Mouse (Mus musculus) hindbrain, embryonic 13.5 days (tissue): ENCODE data around the gene 1190007I07Rik. TPM values are rescaled to one million over a fixed set of nuclear protein-coding genes. Genes with fewer than 3 reads are reported as not detected.
"Not testable (repeated sequence)": the region's sequence is repeated elsewhere in the genome, so short reads cannot be mapped to it uniquely, and the experiment has no call there.

ENCODE experiments used
- ATAC-seq: fragments of 200-750 bp; cut with Nextera tagmentation; 2 replicates; pipeline ENCODE4 v1.8.0; 2017; ENCODE audit warnings: moderate TSS enrichment; ENCODE audit not compliant: low FRiP score
- H3K27ac ChIP-seq: fragments of 300-500 bp; sonication (generic); 2 replicates; pipeline ENCODE4 v1.5.1; 2015; ENCODE audit warnings: inconsistent platforms, mild to moderate bottlenecking, moderate library complexity
- H3K27me3 ChIP-seq: fragments of 300-500 bp; sonication (generic); 2 replicates; pipeline ENCODE4 v1.6.1; 2015; ENCODE audit warnings: mild to moderate bottlenecking, inconsistent platforms
- H3K36me3 ChIP-seq: fragments of 300-500 bp; sonication (generic); 2 replicates; pipeline ENCODE4 v1.6.1; 2015; ENCODE audit warnings: mild to moderate bottlenecking, inconsistent platforms
- H3K4me1 ChIP-seq: fragments of 300-500 bp; sonication (generic); replicated peaks from 2 replicates; pipeline ENCODE4 v1.6.1; 2015; ENCODE audit warnings: inconsistent platforms
- H3K4me2 ChIP-seq: fragments of 300-500 bp; sonication (generic); 2 replicates; pipeline ENCODE4 v1.6.1; 2015; ENCODE audit warnings: inconsistent platforms, mild to moderate bottlenecking, moderate library complexity
- H3K4me3 ChIP-seq: fragments of 300-500 bp; sonication (generic); 2 replicates; pipeline ENCODE4 v1.5.1; 2015; ENCODE audit warnings: mild to moderate bottlenecking, inconsistent platforms
- H3K9ac ChIP-seq: fragments of 300-500 bp; sonication (generic); 2 replicates; pipeline ENCODE4 v1.6.1; 2015; ENCODE audit warnings: mild to moderate bottlenecking, inconsistent platforms
- H3K9me3 ChIP-seq: fragments of 300-500 bp; sonication (generic); 2 replicates; pipeline ENCODE4 v1.6.1; 2016; ENCODE audit warnings: inconsistent platforms
- whole genome bisulfite sequencing: fragments of 180-500 bp; shearing (Covaris S2); methylation state at CpG from one replicate; pipeline ENCODE4 v1.1.7; 2015; 5-methylcytosine and 5-hydroxymethylcytosine counted together
- polyA plus RNA-seq: library from polyadenylated mRNA; unstranded; fragments of >200 nt; fragmentation: Nextera tagmentation; extraction: Ambion mirVana; gene quantifications from 2 replicates; pipeline ENCODE4 v1.2.1, GENCODE M21; 2015

The 1190007I07Rik gene
- polyA plus RNA-seq, 1 experiment from 2014 or later, result 38.2 TPM

GRCm38 (mm10) chr10:82646083-82646482 is 23.1 kb upstream of the 1190007I07Rik start:
- ATAC-seq, result no peak
- no peaks in the 10 kb centered on the region for H3K4me1 ChIP-seq
- H3K27ac ChIP-seq, result no peak overlapping the region
- no peaks in the 10 kb centered on the region for H3K9me3 ChIP-seq
- no peak overlapping the region for H3K4me2 ChIP-seq
- no peaks in the 10 kb centered on the region for H3K27me3 ChIP-seq
- peaks cover 74% of the 10 kb centered on the region for H3K36me3 ChIP-seq
- no peak overlapping the region for H3K9ac ChIP-seq
- WGBS, result 93% methylated on average over 8 of the region's 8 CpGs
- no peak overlapping the region for H3K4me3 ChIP-seq

GRCm38 (mm10) chr10:82641481-82641880 is 18.5 kb upstream of the 1190007I07Rik start:
- H3K9me3 ChIP-seq, result no peaks in the 10 kb centered on the region
- H3K9ac ChIP-seq, result no peak overlapping the region
- 94% methylated on average over 9 of the region's 9 CpGs for WGBS
- no peak overlapping the region for H3K4me2 ChIP-seq
- H3K4me1 ChIP-seq, result no peaks in the 10 kb centered on the region
- H3K4me3 ChIP-seq, result no peak overlapping the region
- ATAC-seq, result no peak
- H3K27ac ChIP-seq, result no peak overlapping the region
- no peaks in the 10 kb centered on the region for H3K27me3 ChIP-seq
- peaks cover 90% of the 10 kb centered on the region for H3K36me3 ChIP-seq

GRCm38 (mm10) chr10:82639032-82639698 is 16.1 kb upstream of the 1190007I07Rik start:
- WGBS, result 93% methylated on average over 8 of the region's 8 CpGs
- Histone ChIP-seq H3K9me3 (no peaks in the 10 kb centered on the region), H3K36me3 (peaks cover 79% of the 10 kb centered on the region), H3K27ac (no peak overlapping the region), H3K9ac (no peak overlapping the region), H3K4me3 (no peak overlapping the region), H3K27me3 (no peaks in the 10 kb centered on the region), H3K4me2 (no peak overlapping the region), H3K4me1 (no peaks in the 10 kb centered on the region)
- ATAC-seq, result no peak

GRCm38 (mm10) chr10:82636321-82636720 is 13.3 kb upstream of the 1190007I07Rik start:
- no peak overlapping the region for H3K9ac ChIP-seq
- no peaks in the 10 kb centered on the region for H3K27me3 ChIP-seq
- no peak overlapping the region for H3K4me2 ChIP-seq
- H3K36me3 ChIP-seq, result peaks cover 72% of the 10 kb centered on the region
- 97% methylated on average over 3 of the region's 3 CpGs for WGBS
- H3K4me1 ChIP-seq, result peaks cover 5% of the 10 kb centered on the region
- no peak for ATAC-seq
- H3K4me3 ChIP-seq, result no peak overlapping the region
- H3K27ac ChIP-seq, result no peak overlapping the region
- no peaks in the 10 kb centered on the region for H3K9me3 ChIP-seq

- H3K4me2 ChIP-seq, result no peak overlapping the region
- 99% methylated on average over 7 of the region's 7 CpGs for WGBS
- no peak for ATAC-seq
- H3K36me3 ChIP-seq, result peaks cover 53% of the 10 kb centered on the region
- H3K4me3 ChIP-seq, result no peak overlapping the region
- no peaks in the 10 kb centered on the region for H3K9me3 ChIP-seq
- H3K27ac ChIP-seq, result no peak overlapping the region
- H3K4me1 ChIP-seq, result peaks cover 15% of the 10 kb centered on the region
- H3K9ac ChIP-seq, result no peak overlapping the region
- no peaks in the 10 kb centered on the region for H3K27me3 ChIP-seq
Measured at GRCm38 (mm10) chr10:82634348-82634747, 11.3 kb upstream of the 1190007I07Rik start.

GRCm38 (mm10) chr10:82632496-82633280 is 9.7 kb upstream of the 1190007I07Rik start:
- Histone ChIP-seq H3K27ac (no peak overlapping the region), H3K4me2 (no peak overlapping the region), H3K36me3 (peaks cover 39% of the 10 kb centered on the region), H3K27me3 (no peaks in the 10 kb centered on the region), H3K9ac (no peak overlapping the region), H3K9me3 (no peaks in the 10 kb centered on the region), H3K4me1 (peaks cover 23% of the 10 kb centered on the region), H3K4me3 (no peak overlapping the region)
- ATAC-seq, result no peak
- WGBS, result 99% methylated on average over 12 of the region's 12 CpGs

DNA sequence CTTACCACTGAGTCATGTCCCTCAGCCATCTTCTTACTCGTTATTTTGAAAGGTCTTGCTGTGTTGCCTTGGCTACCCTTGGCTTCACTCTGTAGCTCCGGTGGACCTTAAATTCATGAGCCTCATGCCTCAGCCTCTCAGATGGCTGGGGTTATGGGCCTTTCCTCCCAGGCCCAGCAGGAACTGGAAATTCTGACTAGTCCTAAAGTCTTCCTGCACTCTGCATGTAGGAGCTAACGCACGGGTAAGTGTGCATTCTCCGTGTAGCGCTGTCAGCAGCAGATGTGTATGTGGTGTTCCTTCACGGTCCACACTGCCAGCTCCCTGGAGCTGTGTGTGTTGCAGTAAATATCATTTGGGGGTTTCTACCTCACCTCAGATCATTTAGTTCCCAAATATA is 8.1 kb upstream of the 1190007I07Rik start:
- 82% methylated on average over 7 of the region's 7 CpGs for WGBS
- no peak for ATAC-seq
- peak overlapping the region; percentile 93; the same call in 1 of the 2 replicates for H3K9ac ChIP-seq

GRCm38 (mm10) chr10:82630497-82630896 is 7.5 kb upstream of the 1190007I07Rik start:
- Histone ChIP-seq H3K4me3 (peak overlapping the region; percentile 78), H3K4me2 (peak overlapping the region; percentile 76), H3K27ac (no peak overlapping the region), H3K4me1 (peaks cover 23% of the 10 kb centered on the region), H3K9me3 (no peaks in the 10 kb centered on the region), H3K36me3 (peaks cover 28% of the 10 kb centered on the region), H3K9ac (peak overlapping the region; percentile 93), H3K27me3 (no peaks in the 10 kb centered on the region)
- ATAC-seq, result no peak
- 26% methylated on average over 7 of the region's 7 CpGs for WGBS

More for the DNA sequence above, 8.1 kb upstream of the 1190007I07Rik start:
- peak overlapping the region; percentile 78 for H3K4me3 ChIP-seq
- peaks cover 23% of the 10 kb centered on the region for H3K4me1 ChIP-seq
- H3K9me3 ChIP-seq, result no peaks in the 10 kb centered on the region
- H3K27ac ChIP-seq, result no peak overlapping the region
- H3K4me2 ChIP-seq, result peak overlapping the region; percentile 76
- H3K36me3 ChIP-seq, result peaks cover 28% of the 10 kb centered on the region
- H3K27me3 ChIP-seq, result no peaks in the 10 kb centered on the region

GRCm38 (mm10) chr10:82629586-82630255 is 6.7 kb upstream of the 1190007I07Rik start, which contains the start of gene Tdg:
Gene Tdg (plus strand): TSS chr10:82629828.
- not testable (repeated sequence) for H3K9me3 ChIP-seq, H3K27me3 ChIP-seq
- Histone ChIP-seq H3K4me2 (peak within 1 kb of the TSS; percentile 76), H3K4me1 (peaks cover 23% of the 10 kb centered on the region), H3K4me3 (peak within 1 kb of the TSS; percentile 78), H3K27ac (peak within 1 kb of the TSS; percentile 95), H3K9ac (peak within 1 kb of the TSS; percentile 93), H3K36me3 (peaks cover 22% of the 10 kb centered on the region)
- peak; percentile 96 for ATAC-seq
- WGBS, result under 1% methylated on average over 69 of the region's 78 CpGs

GRCm38 (mm10) chr10:82629111-82629585 is 6.1 kb upstream of the 1190007I07Rik start:
- H3K4me1 ChIP-seq, result peaks cover 23% of the 10 kb centered on the region

GRCm38 (mm10) chr10:82623553-82623932 is 515 bp upstream of the 1190007I07Rik start:
- H3K9me3 ChIP-seq, H3K27me3 ChIP-seq, H3K36me3 ChIP-seq: not testable (repeated sequence)
- peak; percentile 34 for ATAC-seq
- Histone ChIP-seq H3K4me1 (peaks cover 13% of the 10 kb centered on the region), H3K4me2 (peak overlapping the region; percentile 68), H3K4me3 (peak overlapping the region; percentile 70), H3K27ac (peak overlapping the region; percentile 91), H3K9ac (peak overlapping the region; percentile 92)
- 13% methylated on average over 2 of the region's 2 CpGs for WGBS

More at GRCm38 (mm10) chr10:82629111-82629585, 6.1 kb upstream of the 1190007I07Rik start:
- no peaks in the 10 kb centered on the region for H3K27me3 ChIP-seq
- peaks cover 18% of the 10 kb centered on the region for H3K36me3 ChIP-seq
- peak overlapping the region; percentile 78 for H3K4me3 ChIP-seq
- H3K9me3 ChIP-seq, result no peaks in the 10 kb centered on the region
- WGBS, result 6% methylated on average over 11 of the region's 11 CpGs
- peak overlapping the region; percentile 70 for H3K4me2 ChIP-seq
- peak overlapping the region; percentile 95 for H3K27ac ChIP-seq
- ATAC-seq, result peak; percentile 76
- H3K9ac ChIP-seq, result peak overlapping the region; percentile 93

DNA sequence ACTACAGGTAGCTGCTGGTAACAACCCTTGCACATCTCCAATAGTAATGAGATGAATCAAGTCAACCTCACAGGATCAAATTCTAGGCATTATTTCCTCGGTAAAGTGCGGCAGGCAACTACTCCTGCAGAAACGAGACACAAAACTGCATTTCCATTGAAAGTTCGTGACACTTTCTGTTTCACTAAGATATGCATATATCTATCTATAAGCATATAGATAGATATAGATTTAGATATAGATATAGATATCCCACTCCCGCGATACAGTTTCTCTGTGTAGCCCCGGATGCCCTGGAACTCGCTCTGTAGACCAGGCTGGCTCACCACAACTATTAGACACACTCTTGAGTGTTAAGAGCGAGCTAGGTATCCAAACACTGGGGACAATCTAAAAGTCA is 793 bp downstream of the 1190007I07Rik start:
- Histone ChIP-seq H3K4me3 (peak overlapping the region; percentile 70), H3K4me1 (peaks cover 12% of the 10 kb centered on the region), H3K36me3 (peaks cover 11% of the 10 kb centered on the region), H3K9ac (peak overlapping the region; percentile 92), H3K9me3 (no peaks in the 10 kb centered on the region), H3K27me3 (no peaks in the 10 kb centered on the region), H3K27ac (no peak overlapping the region), H3K4me2 (peak overlapping the region; percentile 68)
- ATAC-seq, result no peak
- WGBS, result 34% methylated on average over 9 of the region's 9 CpGs
